Mouse (Mus musculus): ENCODE results near the gene Tmtc1. TPM values are rescaled to one million over a fixed set of nuclear protein-coding genes. Genes with fewer than 3 reads are reported as not detected.

Tmtc1 gene
- polyA plus RNA-seq, 1 experiment from 2014 or later = 1.4 TPM

GRCm38 (mm10) chr6:148341765-148342164 is 102.4 kb downstream of the Tmtc1 start:
- H3K9ac ChIP-seq (ENCODE audit: low read depth, low read length) = no peak overlapping the region
- no peak for TF ChIP-seq CTCF (IDR thresholded peaks at IDR 0.05; ENCODE audit: low read depth)
- no peak overlapping the region for H3K27ac ChIP-seq
- no peaks in the 10 kb centered on the region for H3K4me1 ChIP-seq (replicated peaks; ENCODE audit: insufficient read depth, low read length)
- no peak for ATAC-seq (replicated peaks; ENCODE audit: low FRiP score, low read depth)
- H3K27me3 ChIP-seq (ENCODE audit: insufficient read depth, low read length) = no peaks in the 10 kb centered on the region
- no peak overlapping the region for H3K4me3 ChIP-seq (replicated peaks; ENCODE audit: low read depth, low read length)
- 71% methylated on average over 2 of the region's 2 CpGs for WGBS
- no peaks in the 10 kb centered on the region for H3K9me3 ChIP-seq (replicated peaks; ENCODE audit: low read length)
- no peaks in the 10 kb centered on the region for H3K36me3 ChIP-seq (ENCODE audit: insufficient read depth, low read length)
- no peak overlapping the region for H3K4me2 ChIP-seq (ENCODE audit: low read length)
- DNase-seq (ENCODE audit: low spot score) = no peak

GRCm38 (mm10) chr6:148338326-148338957 is 105.7 kb downstream of the Tmtc1 start:
- TF ChIP-seq CTCF (IDR thresholded peaks at IDR 0.05; ENCODE audit: low read depth) = no peak

GRCm38 (mm10) chr6:148336290-148336955 is 107.8 kb downstream of the Tmtc1 start:
- H3K4me3 ChIP-seq (replicated peaks; ENCODE audit: low read depth, low read length) = no peak overlapping the region
- no peak for TF ChIP-seq CTCF (IDR thresholded peaks at IDR 0.05; ENCODE audit: low read depth)
- no peaks in the 10 kb centered on the region for H3K4me1 ChIP-seq (replicated peaks; ENCODE audit: insufficient read depth, low read length)
- no peaks in the 10 kb centered on the region for H3K36me3 ChIP-seq (ENCODE audit: insufficient read depth, low read length)
- H3K4me2 ChIP-seq (ENCODE audit: low read length) = no peak overlapping the region
- H3K27me3 ChIP-seq (ENCODE audit: insufficient read depth, low read length) = no peaks in the 10 kb centered on the region
- H3K9me3 ChIP-seq (replicated peaks; ENCODE audit: low read length) = no peaks in the 10 kb centered on the region
- no peak for ATAC-seq (replicated peaks; ENCODE audit: low FRiP score, low read depth)
- H3K9ac ChIP-seq (ENCODE audit: low read depth, low read length) = no peak overlapping the region
- DNase-seq (ENCODE audit: low spot score) = no peak
- no peak overlapping the region for H3K27ac ChIP-seq

More at GRCm38 (mm10) chr6:148338326-148338957, 105.7 kb downstream of the Tmtc1 start:
- Histone ChIP-seq H3K9ac (ENCODE audit: low read depth, low read length) (no peak overlapping the region), H3K36me3 (ENCODE audit: insufficient read depth, low read length) (no peaks in the 10 kb centered on the region), H3K27me3 (ENCODE audit: insufficient read depth, low read length) (no peaks in the 10 kb centered on the region), H3K4me3 (replicated peaks; ENCODE audit: low read depth, low read length) (no peak overlapping the region), H3K4me2 (ENCODE audit: low read length) (no peak overlapping the region), H3K4me1 (replicated peaks; ENCODE audit: insufficient read depth, low read length) (no peaks in the 10 kb centered on the region), H3K9me3 (replicated peaks; ENCODE audit: low read length) (no peaks in the 10 kb centered on the region), H3K27ac (no peak overlapping the region)
- WGBS = 79% methylated on average over 3 of the region's 3 CpGs
- DNase-seq (ENCODE audit: low spot score) (no peak), ATAC-seq (replicated peaks; ENCODE audit: low FRiP score, low read depth) (no peak)

GRCm38 (mm10) chr6:148331916-148332315 is 112.3 kb downstream of the Tmtc1 start:
- no peak overlapping the region for H3K9ac ChIP-seq (ENCODE audit: low read depth, low read length)
- H3K4me2 ChIP-seq (ENCODE audit: low read length) = no peak overlapping the region
- no peak for TF ChIP-seq CTCF (IDR thresholded peaks at IDR 0.05; ENCODE audit: low read depth)
- WGBS = 49% methylated on average over 2 of the region's 2 CpGs
- no peaks in the 10 kb centered on the region for H3K27me3 ChIP-seq (ENCODE audit: insufficient read depth, low read length)
- no peaks in the 10 kb centered on the region for H3K4me1 ChIP-seq (replicated peaks; ENCODE audit: insufficient read depth, low read length)
- H3K9me3 ChIP-seq (replicated peaks; ENCODE audit: low read length) = no peaks in the 10 kb centered on the region
- no peaks in the 10 kb centered on the region for H3K36me3 ChIP-seq (ENCODE audit: insufficient read depth, low read length)
- DNase-seq (ENCODE audit: low spot score) (no peak), ATAC-seq (replicated peaks; ENCODE audit: low FRiP score, low read depth) (no peak)
- H3K27ac ChIP-seq = no peak overlapping the region
- no peak overlapping the region for H3K4me3 ChIP-seq (replicated peaks; ENCODE audit: low read depth, low read length)

GRCm38 (mm10) chr6:148329976-148330375 is 114.2 kb downstream of the Tmtc1 start:
- H3K4me3 ChIP-seq (replicated peaks; ENCODE audit: low read depth, low read length) = no peak overlapping the region
- no peaks in the 10 kb centered on the region for H3K9me3 ChIP-seq (replicated peaks; ENCODE audit: low read length)
- no peak overlapping the region for H3K27ac ChIP-seq
- no peak overlapping the region for H3K4me2 ChIP-seq (ENCODE audit: low read length)
- H3K36me3 ChIP-seq (ENCODE audit: insufficient read depth, low read length) = no peaks in the 10 kb centered on the region
- H3K27me3 ChIP-seq (ENCODE audit: insufficient read depth, low read length) = no peaks in the 10 kb centered on the region
- no peak overlapping the region for H3K9ac ChIP-seq (ENCODE audit: low read depth, low read length)
- H3K4me1 ChIP-seq (replicated peaks; ENCODE audit: insufficient read depth, low read length) = no peaks in the 10 kb centered on the region
- ATAC-seq (replicated peaks; ENCODE audit: low FRiP score, low read depth) (no peak), DNase-seq (ENCODE audit: low spot score) (no peak)
- no peak for TF ChIP-seq CTCF (IDR thresholded peaks at IDR 0.05; ENCODE audit: low read depth)

- Histone ChIP-seq H3K9ac (ENCODE audit: low read depth, low read length) (no peak overlapping the region), H3K4me1 (replicated peaks; ENCODE audit: insufficient read depth, low read length) (no peaks in the 10 kb centered on the region), H3K27me3 (ENCODE audit: insufficient read depth, low read length) (no peaks in the 10 kb centered on the region), H3K4me2 (ENCODE audit: low read length) (no peak overlapping the region), H3K27ac (no peak overlapping the region), H3K9me3 (replicated peaks; ENCODE audit: low read length) (no peaks in the 10 kb centered on the region), H3K36me3 (ENCODE audit: insufficient read depth, low read length) (no peaks in the 10 kb centered on the region), H3K4me3 (replicated peaks; ENCODE audit: low read depth, low read length) (no peak overlapping the region)
- DNase-seq (ENCODE audit: low spot score) = no peak
- TF ChIP-seq CTCF (IDR thresholded peaks at IDR 0.05; ENCODE audit: low read depth) = no peak
- 77% methylated on average over 2 of the region's 2 CpGs for WGBS
- ATAC-seq (replicated peaks; ENCODE audit: low FRiP score, low read depth) = no peak
Observed at GRCm38 (mm10) chr6:148328928-148329327, 115.3 kb downstream of the Tmtc1 start.
